Mouse (Mus musculus): ENCODE data around the gene Zbed4.
A peak's percentile ranks its signal among the peaks of the same experiment; 100 is the strongest.
"Not testable (repeated sequence)": the region's sequence is repeated elsewhere in the genome, so short reads cannot be mapped to it uniquely, and the experiment has no call there.

Gene Zbed4

GRCm38 (mm10) chr15:88736166-88736565 lies 15.3 kb upstream of the Zbed4 start:
- no peak for DNase-seq (ENCODE audit: low spot score in 2 of 2)

GRCm38 (mm10) chr15:88738466-88738865 lies 13.0 kb upstream of the Zbed4 start:
- DNase-seq (ENCODE audit: low spot score in 2 of 2): no peak

GRCm38 (mm10) chr15:88741366-88741765 lies 10.1 kb upstream of the Zbed4 start:
- DNase-seq (ENCODE audit: low spot score in 2 of 2): no peak

- DNase-seq (ENCODE audit: low spot score in 2 of 2): not testable (repeated sequence)
These were observed 8.1 kb upstream of the Zbed4 start for GRCm38 (mm10) chr15:88743371-88743770.

GRCm38 (mm10) chr15:88745347-88745746 lies 6.1 kb upstream of the Zbed4 start:
- no peak for DNase-seq (ENCODE audit: low spot score in 2 of 2)

- DNase-seq (ENCODE audit: low spot score in 2 of 2): no peak
These were observed 5.5 kb upstream of the Zbed4 start for GRCm38 (mm10) chr15:88745926-88746325.

- DNase-seq (ENCODE audit: low spot score in 2 of 2): not testable (repeated sequence)
These were observed 1.8 kb upstream of the Zbed4 start for GRCm38 (mm10) chr15:88749617-88750016.

- no peak for DNase-seq (ENCODE audit: low spot score in 2 of 2)
These were observed 1.4 kb upstream of the Zbed4 start for GRCm38 (mm10) chr15:88750032-88750431.

- DNase-seq (ENCODE audit: low spot score in 2 of 2): peak; percentile 99 to 100
These were observed 540 bp upstream of the Zbed4 start for GRCm38 (mm10) chr15:88750677-88751563.

GRCm38 (mm10) chr15:88752403-88752733 lies 908 bp downstream of the Zbed4 start:
- no peak for DNase-seq (ENCODE audit: low spot score in 2 of 2)

GRCm38 (mm10) chr15:88754896-88755295 lies 3.4 kb downstream of the Zbed4 start:
- no peak for DNase-seq (ENCODE audit: low spot score in 2 of 2)

GRCm38 (mm10) chr15:88755761-88756160 lies 4.3 kb downstream of the Zbed4 start:
- DNase-seq (ENCODE audit: low spot score in 2 of 2): no peak

- DNase-seq (ENCODE audit: low spot score in 2 of 2): no peak
These were observed 6.6 kb downstream of the Zbed4 start for GRCm38 (mm10) chr15:88758061-88758460.

- DNase-seq (ENCODE audit: low spot score in 2 of 2): no peak
These were observed 10.1 kb downstream of the Zbed4 start for GRCm38 (mm10) chr15:88761551-88761950.

- peak in 1 of 2 experiments; percentile 8 for DNase-seq (ENCODE audit: low spot score in 2 of 2)
These were observed 14.7 kb downstream of the Zbed4 start for GRCm38 (mm10) chr15:88766139-88766538.

GRCm38 (mm10) chr15:88768537-88768936 lies 17.1 kb downstream of the Zbed4 start:
- DNase-seq (ENCODE audit: low spot score in 2 of 2): no peak

- DNase-seq (ENCODE audit: low spot score in 2 of 2): not testable (repeated sequence)
These were observed 23.2 kb downstream of the Zbed4 start for GRCm38 (mm10) chr15:88774630-88775029.

- DNase-seq (ENCODE audit: low spot score in 2 of 2): no peak
These were observed 40.8 kb downstream of the Zbed4 start for GRCm38 (mm10) chr15:88792140-88792850.

- DNase-seq (ENCODE audit: low spot score in 2 of 2): not testable (repeated sequence)
These were observed 43.3 kb downstream of the Zbed4 start for GRCm38 (mm10) chr15:88794729-88795128.

- DNase-seq (ENCODE audit: low spot score in 2 of 2): no peak
These were observed 48.5 kb downstream of the Zbed4 start for GRCm38 (mm10) chr15:88799950-88800371.

- no peak for DNase-seq (ENCODE audit: low spot score in 2 of 2)
These were observed 49.5 kb downstream of the Zbed4 start for GRCm38 (mm10) chr15:88800921-88801354.

GRCm38 (mm10) chr15:88801903-88802302 lies 50.4 kb downstream of the Zbed4 start:
- DNase-seq (ENCODE audit: low spot score in 2 of 2): no peak

GRCm38 (mm10) chr15:88802348-88802747 lies 50.9 kb downstream of the Zbed4 start:
- no peak for DNase-seq (ENCODE audit: low spot score in 2 of 2)
